Mouse (Mus musculus): ENCODE measurements around the gene Adamts3.

DNA sequence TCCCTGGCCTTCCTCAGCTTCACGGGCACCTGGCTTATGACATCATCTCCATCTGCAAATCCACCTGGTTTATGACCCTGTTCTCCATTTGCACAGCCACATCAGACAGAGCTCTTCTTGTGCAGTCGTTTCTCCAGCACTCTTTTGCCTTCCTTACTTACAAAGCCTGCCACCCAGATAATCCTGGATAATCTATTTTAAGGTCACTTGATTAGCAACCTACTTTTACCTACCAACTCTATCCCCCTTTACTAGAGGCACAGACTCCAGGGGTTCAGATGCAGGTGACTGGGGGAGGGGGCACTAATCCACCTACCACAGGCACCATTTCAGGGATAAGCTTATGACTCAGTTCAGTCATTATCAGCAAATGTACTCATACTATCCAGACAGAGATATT, 10.5 kb downstream of the Adamts3 start:
- TF ChIP-seq ZC3H11A (IDR thresholded peaks at IDR 0.05; ENCODE audit: borderline replicate concordance, low read depth, low read length) (no peak), ZNF384 (IDR thresholded peaks at IDR 0.05; ENCODE audit: low read depth, low read length) (no peak), HCFC1 (IDR thresholded peaks at IDR 0.05; ENCODE audit: borderline replicate concordance, insufficient read depth, low read length) (no peak)

All from ES-E14 (cell line).